Mouse (Mus musculus) hindbrain, postnatal 0 days (tissue): ENCODE measurements around the gene Shisa9. TPM values are rescaled to one million over a fixed set of nuclear protein-coding genes. Genes with fewer than 3 reads are reported as not detected.
A peak's percentile ranks its signal among the peaks of the same experiment; 100 is the strongest.

Source experiments
- ATAC-seq: fragments of 200-750 bp; cut with Nextera tagmentation; 2 replicates; pipeline ENCODE4 v1.8.0; 2017; ENCODE audit warnings: mild to moderate bottlenecking, moderate TSS enrichment, moderate library complexity
- DNase-seq: peaks from one replicate; pipeline ENCODE4 v3.0.0-alpha.2; 2015; ENCODE audit warnings: low spot score
- H3K27ac ChIP-seq: fragments of 300-500 bp; sonication (generic); 2 replicates; pipeline ENCODE4 v1.5.1; 2014; ENCODE audit warnings: mild to moderate bottlenecking
- H3K27me3 ChIP-seq: fragments of 300-500 bp; sonication (generic); 2 replicates; pipeline ENCODE4 v1.6.1; 2014; ENCODE audit warnings: low read length, mixed read lengths; ENCODE audit not compliant: insufficient read depth
- H3K36me3 ChIP-seq: fragments of 300-500 bp; sonication (generic); 2 replicates; pipeline ENCODE4 v1.6.1; 2014; ENCODE audit warnings: low read length, mixed read lengths; ENCODE audit not compliant: insufficient read depth
- H3K4me1 ChIP-seq: fragments of 300-500 bp; sonication (generic); 2 replicates; pipeline ENCODE4 v1.6.1; 2014; ENCODE audit warnings: antibody characterized with exemption, low read length, mixed read lengths; ENCODE audit not compliant: insufficient read depth
- H3K4me2 ChIP-seq: fragments of 300-500 bp; sonication (generic); 2 replicates; pipeline ENCODE4 v1.6.1; 2014; ENCODE audit warnings: low read depth, mild to moderate bottlenecking, low read length, moderate library complexity, mixed read lengths
- H3K4me3 ChIP-seq: fragments of 300-500 bp; sonication (generic); 2 replicates; pipeline ENCODE4 v1.5.1; 2014; ENCODE audit warnings: low read length
- H3K9ac ChIP-seq: fragments of 300-500 bp; sonication (generic); replicated peaks from 2 replicates; pipeline ENCODE4 v1.6.1; 2014; ENCODE audit warnings: mild to moderate bottlenecking, low read length, moderate library complexity, mixed read lengths
- H3K9me3 ChIP-seq: fragments of 300-500 bp; sonication (generic); 2 replicates; pipeline ENCODE4 v1.6.1; 2016; ENCODE audit warnings: low read length, mixed read lengths
- CTCF ChIP-seq: IDR thresholded peaks from 2 replicates; pipeline ENCODE4 v1.5.1; 2016; ENCODE audit warnings: antibody characterized with exemption, control low read depth, low read depth
- WGBS: fragments of 180-500 bp; shearing (Covaris S2); extraction: QIAGEN DNeasy Blood & Tissue Kit; methylation state at CpG from one replicate; pipeline ENCODE4 v1.1.7; 2014; 5-methylcytosine and 5-hydroxymethylcytosine counted together
- polyA plus RNA-seq: library from polyadenylated mRNA; unstranded; fragments of >200 nt; fragmentation: Nextera tagmentation; extraction: Ambion mirVana; gene quantifications from 2 replicates; pipeline ENCODE4 v1.2.1, GENCODE M21; 2015
- total RNA-seq: library from RNA; depleted of rRNA; stranded (reverse); fragments of >200 nt; gene quantifications from 2 replicates; pipeline ENCODE4 v1.2.3, GENCODE M21; 2014

The Shisa9 gene
- total and polyA plus RNA-seq, 2 experiments from 2014 or later: 22.5 to 85.6 TPM

DNA sequence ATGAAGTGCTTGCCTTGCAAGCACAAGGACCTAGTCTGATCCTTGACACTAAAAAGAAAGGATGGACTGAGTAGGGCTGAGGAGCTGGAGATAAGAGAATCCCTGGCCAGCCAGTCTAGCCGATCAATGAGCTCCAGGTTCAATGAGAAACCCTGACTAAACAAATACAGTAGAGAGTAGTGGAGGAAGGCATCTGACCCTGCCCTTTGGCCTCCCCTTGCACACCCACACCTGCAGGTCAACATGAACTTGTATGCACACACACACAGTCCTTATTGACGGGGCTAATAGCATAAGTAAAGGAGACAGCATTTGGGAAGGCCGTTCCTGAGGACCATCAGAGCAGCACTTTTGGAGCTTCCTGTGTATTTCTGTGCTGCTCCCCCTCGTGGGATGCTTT lies 254.7 kb downstream of the Shisa9 start:
- Histone ChIP-seq H3K36me3 (no peaks in the 10 kb centered on the region), H3K27ac (no peak overlapping the region), H3K9me3 (no peaks in the 10 kb centered on the region), H3K4me3 (no peak overlapping the region), H3K4me1 (0 out of 2 replicates have a peak, but pooled peaks cover 5% of the 10 kb centered on the region), H3K4me2 (no peak overlapping the region), H3K9ac (no peak overlapping the region), H3K27me3 (no peaks in the 10 kb centered on the region)
- 81% methylated on average over 4 of the region's 4 CpGs for WGBS
- ATAC-seq (no peak), DNase-seq (no peak)
- TF ChIP-seq CTCF: no peak

DNA sequence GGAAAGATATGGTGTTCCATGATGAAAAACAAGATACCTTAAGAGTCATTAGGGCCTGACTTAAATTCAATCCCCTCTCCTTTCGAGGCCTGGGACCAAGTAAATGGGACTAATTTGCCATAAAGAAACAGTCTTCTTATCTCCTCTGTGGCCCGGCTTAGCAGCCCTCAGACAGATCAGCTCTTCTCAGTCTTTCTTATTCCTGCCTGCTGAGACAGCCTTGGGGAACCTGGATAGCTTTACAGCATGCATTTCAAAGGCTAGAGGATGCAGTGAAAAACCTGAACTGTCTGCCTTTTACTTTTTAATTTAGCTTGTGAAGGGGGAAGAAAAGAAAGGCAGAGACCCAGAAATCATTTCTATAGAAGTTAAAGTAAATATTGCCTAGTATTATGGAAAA lies 275.4 kb downstream of the Shisa9 start:
- H3K9me3 ChIP-seq: no peaks in the 10 kb centered on the region
- H3K4me1 ChIP-seq: no peaks in the 10 kb centered on the region
- H3K27me3 ChIP-seq: no peaks in the 10 kb centered on the region
- ATAC-seq: no peak
- no peaks in the 10 kb centered on the region for H3K36me3 ChIP-seq
- H3K4me3 ChIP-seq: no peak overlapping the region
- no peak for TF ChIP-seq CTCF
- 10% methylated on average over 2 of the region's 2 CpGs for WGBS
- H3K27ac ChIP-seq: 0 out of 2 replicates have a peak overlapping the region, but pooled peaks have one; percentile 11
- no peak overlapping the region for H3K4me2 ChIP-seq
- no peak overlapping the region for H3K9ac ChIP-seq
- no peak for DNase-seq

DNA sequence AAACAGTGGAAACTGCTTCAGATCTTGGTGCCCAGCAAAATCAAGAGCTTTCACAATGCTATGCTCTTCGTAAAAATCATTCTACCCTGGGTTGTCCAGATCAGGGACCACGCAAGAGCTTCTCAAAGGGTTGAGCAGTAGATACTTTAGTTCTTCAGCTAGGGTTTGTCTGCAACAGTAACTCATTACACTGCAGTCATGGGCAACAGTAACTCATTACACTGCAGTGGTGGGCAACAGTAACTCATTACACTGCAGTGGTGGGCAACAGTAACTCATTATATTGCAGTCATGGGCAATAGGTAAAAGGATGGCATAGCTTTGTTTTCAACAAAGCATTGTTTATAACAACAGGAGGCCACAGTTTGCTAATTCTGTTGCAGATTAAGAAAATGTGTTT lies 281.9 kb downstream of the Shisa9 start:
- TF ChIP-seq CTCF: no peak
- Histone ChIP-seq H3K27ac (no peak overlapping the region), H3K4me2 (no peak overlapping the region), H3K4me3 (no peak overlapping the region), H3K9me3 (no peaks in the 10 kb centered on the region), H3K4me1 (no peaks in the 10 kb centered on the region), H3K36me3 (no peaks in the 10 kb centered on the region), H3K27me3 (no peaks in the 10 kb centered on the region), H3K9ac (no peak overlapping the region)
- no peak for DNase-seq
- no peak for ATAC-seq
- 88% methylated on average over 2 of the region's 2 CpGs for WGBS

DNA sequence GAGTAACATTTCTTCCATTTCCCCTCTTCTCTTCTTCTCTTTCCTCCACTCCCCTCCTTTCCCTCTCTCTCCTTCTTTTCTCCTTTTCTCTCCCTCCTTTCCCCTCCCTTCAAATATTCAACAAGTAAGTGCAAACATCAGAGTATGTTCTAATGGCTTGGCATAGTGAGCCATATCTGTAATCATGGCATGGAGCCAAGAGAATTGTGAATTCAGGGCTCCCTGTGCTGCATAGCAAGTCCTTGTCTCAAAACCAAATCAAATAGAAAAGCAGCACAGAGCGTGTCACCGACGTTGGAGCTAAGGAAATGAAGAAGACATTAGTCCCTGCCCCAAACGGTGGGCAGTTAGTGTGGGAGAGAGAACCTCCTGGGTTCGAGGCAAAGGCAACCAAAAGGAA lies 316.6 kb downstream of the Shisa9 start:
- Histone ChIP-seq H3K4me3 (no peak overlapping the region), H3K36me3 (no peaks in the 10 kb centered on the region), H3K4me2 (no peak overlapping the region), H3K27ac (no peak overlapping the region), H3K9ac (no peak overlapping the region), H3K4me1 (0 out of 2 replicates have a peak, but pooled peaks cover 2% of the 10 kb centered on the region), H3K27me3 (no peaks in the 10 kb centered on the region), H3K9me3 (no peaks in the 10 kb centered on the region)
- WGBS: 27% methylated on average over 5 of the region's 5 CpGs
- peak; percentile 62 for DNase-seq
- TF ChIP-seq CTCF: no peak
- ATAC-seq: no peak

DNA sequence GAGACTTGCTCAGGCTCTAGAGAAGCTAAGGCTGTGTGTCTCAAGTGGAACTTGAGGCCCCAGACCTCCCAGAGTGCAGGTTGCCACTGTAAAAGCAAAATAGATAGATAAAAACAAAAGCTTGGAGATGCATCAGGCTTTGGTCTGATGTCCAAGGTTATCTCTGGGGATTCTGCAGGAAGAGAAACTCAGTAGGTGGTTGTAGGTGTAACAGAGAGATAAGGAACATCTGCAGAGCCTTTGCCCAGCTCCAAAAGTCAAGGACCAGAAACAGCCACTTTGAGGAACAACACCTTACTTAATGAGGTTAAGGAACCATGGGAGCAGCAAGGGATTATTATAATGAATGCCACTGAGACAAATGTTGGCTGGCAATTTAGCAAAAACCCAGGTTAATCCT lies 319.5 kb downstream of the Shisa9 start:
- TF ChIP-seq CTCF: no peak

DNA sequence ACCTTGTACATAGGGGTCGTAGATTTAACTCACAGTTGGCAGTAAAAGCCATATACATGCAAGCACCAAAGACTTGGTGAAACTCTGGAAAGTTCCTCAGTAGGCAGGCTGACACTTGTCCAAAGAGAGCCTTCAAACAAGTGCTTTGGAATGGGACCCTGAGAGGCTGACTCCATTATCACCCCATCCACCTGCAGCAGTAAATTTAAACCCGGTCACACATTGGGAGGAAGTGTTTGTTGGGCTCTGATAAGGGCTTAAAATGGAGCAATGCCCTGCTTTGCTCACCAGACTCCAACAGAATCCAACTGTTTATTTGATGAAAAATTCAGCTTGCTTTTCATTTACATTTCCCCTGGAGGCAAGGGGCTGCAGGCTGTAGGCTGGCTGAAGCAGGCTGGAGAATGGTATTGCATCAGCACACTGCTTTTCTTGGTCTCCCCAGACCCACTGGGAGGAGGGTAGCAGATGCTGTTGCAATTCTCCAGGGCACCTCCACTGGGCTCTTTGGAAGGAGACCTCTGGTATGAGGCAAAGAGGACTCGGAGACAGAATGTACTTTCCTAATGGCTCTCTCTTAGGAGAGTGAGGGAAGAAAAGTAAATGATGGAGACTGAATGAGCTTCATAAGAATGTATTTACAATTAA lies 323.5 kb downstream of the Shisa9 start:
- 81% methylated on average over 3 of the region's 3 CpGs for WGBS
- ATAC-seq: no peak
- H3K4me3 ChIP-seq: no peak overlapping the region
- H3K9ac ChIP-seq: no peak overlapping the region
- no peak for DNase-seq
- no peak for TF ChIP-seq CTCF
- no peak overlapping the region for H3K4me2 ChIP-seq
- H3K4me1 ChIP-seq: no peaks in the 10 kb centered on the region
- H3K27ac ChIP-seq: no peak overlapping the region
- no peaks in the 10 kb centered on the region for H3K27me3 ChIP-seq
- H3K36me3 ChIP-seq: no peaks in the 10 kb centered on the region
- H3K9me3 ChIP-seq: no peaks in the 10 kb centered on the region

More for the DNA sequence above, 319.5 kb downstream of the Shisa9 start:
- Histone ChIP-seq H3K4me3 (no peak overlapping the region), H3K9ac (no peak overlapping the region), H3K9me3 (no peaks in the 10 kb centered on the region), H3K27ac (no peak overlapping the region), H3K27me3 (no peaks in the 10 kb centered on the region), H3K4me2 (no peak overlapping the region), H3K4me1 (0 out of 2 replicates have a peak, but pooled peaks cover 2% of the 10 kb centered on the region), H3K36me3 (no peaks in the 10 kb centered on the region)
- ATAC-seq: no peak
- no peak for DNase-seq

DNA sequence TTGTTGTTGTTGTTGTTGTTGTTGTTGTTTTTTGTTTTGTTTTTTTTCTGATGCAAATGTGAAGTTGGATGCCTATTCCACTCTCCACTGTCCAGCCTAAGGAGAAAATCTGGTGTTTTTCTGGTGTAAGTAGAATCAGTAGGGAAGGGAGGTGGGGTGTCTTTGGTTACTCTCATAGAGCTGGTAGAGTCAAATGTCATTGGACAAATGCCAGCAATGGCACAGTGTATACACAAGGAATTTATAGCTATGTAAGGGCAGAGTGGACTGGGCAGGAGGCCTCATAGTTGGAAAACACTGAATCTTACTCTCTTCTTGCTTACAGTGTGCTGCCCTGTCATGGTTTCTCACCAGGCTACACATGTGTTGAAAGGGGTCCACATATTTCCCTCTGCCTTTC lies 325.9 kb downstream of the Shisa9 start:
- DNase-seq (no peak), ATAC-seq (no peak)
- no peaks in the 10 kb centered on the region for H3K27me3 ChIP-seq
- no peak overlapping the region for H3K4me2 ChIP-seq
- H3K9ac ChIP-seq: no peak overlapping the region
- no peaks in the 10 kb centered on the region for H3K9me3 ChIP-seq
- H3K4me1 ChIP-seq: no peaks in the 10 kb centered on the region
- no peak overlapping the region for H3K4me3 ChIP-seq
- no peak overlapping the region for H3K27ac ChIP-seq
- no peaks in the 10 kb centered on the region for H3K36me3 ChIP-seq
- TF ChIP-seq CTCF: no peak
